Mouse (Mus musculus) bone marrow macrophage, adult 2 months (primary cell): ENCODE data around the gene Lurap1l.

Source experiments
- CTCF ChIP-seq: IDR thresholded peaks from 2 replicates; pipeline ENCODE4 v1.5.1; 2012; ENCODE audit warnings: low read depth, mild to moderate bottlenecking, low read length, moderate library complexity
- POLR2A ChIP-seq: IDR thresholded peaks from 2 replicates; pipeline ENCODE4 v1.6.1; 2012; ENCODE audit warnings: mild to moderate bottlenecking, low read depth, low read length, borderline replicate concordance

DNA sequence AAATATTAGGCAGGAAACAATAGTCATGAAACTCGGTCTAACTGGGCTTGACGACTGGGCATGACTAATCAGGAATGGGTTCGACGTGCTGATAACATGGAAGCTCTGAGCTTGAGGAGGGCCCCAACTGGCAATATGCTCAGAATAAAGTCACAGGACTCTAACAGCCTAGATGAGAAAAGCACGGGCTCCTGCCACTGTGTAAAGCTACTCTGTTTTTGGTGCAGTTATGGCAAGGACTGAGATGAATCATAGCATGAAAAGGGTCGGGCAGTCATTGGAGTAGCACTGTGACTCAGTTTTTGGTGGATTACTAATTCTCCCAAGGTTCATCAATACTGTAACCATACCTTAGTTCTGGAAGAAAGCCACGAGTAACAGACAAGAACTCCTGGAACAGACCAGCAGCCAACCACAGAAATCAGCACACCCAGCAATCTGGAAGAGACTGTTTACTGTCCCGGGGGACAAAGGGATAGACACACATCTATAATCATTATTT, 39.9 kb downstream of the Lurap1l start:
- TF ChIP-seq CTCF (no peak), POLR2A (no peak)
